Mouse (Mus musculus) C2C12 (cell line): Measurements from ENCODE around the gene 9930022D16Rik. TPM values are rescaled to one million over a fixed set of nuclear protein-coding genes. Genes with fewer than 3 reads are reported as not detected.

ENCODE experiments used
- H3K27me3 ChIP-seq: one replicate; pipeline ENCODE4 v1.6.1; 2011; ENCODE audit not compliant: control insufficient read depth, insufficient read depth, insufficient read length
- H3K36me3 ChIP-seq: one replicate; pipeline ENCODE4 v1.6.1; 2011; ENCODE audit not compliant: control insufficient read depth, insufficient read depth
- H3K4me3 ChIP-seq: one replicate; pipeline ENCODE4 v1.5.1; 2011; ENCODE audit warnings: mild to moderate bottlenecking, control low read depth; ENCODE audit not compliant: poor library complexity, insufficient read depth, severe bottlenecking
- H3K79me2 ChIP-seq: one replicate; pipeline ENCODE4 v1.6.1; 2011; ENCODE audit not compliant: control insufficient read depth, insufficient read depth
- H3K79me3 ChIP-seq: one replicate; pipeline ENCODE4 v1.6.1; 2011; ENCODE audit warnings: low read depth, control low read depth
- H3ac ChIP-seq: one replicate; pipeline ENCODE3; 2011; ENCODE audit warnings: low read depth; ENCODE audit not compliant: control insufficient read depth, insufficient read length
- CEBPB ChIP-seq: IDR thresholded peaks from one replicate; pipeline ENCODE4 v1.6.1; 2011; ENCODE audit warnings: low read depth, mild to moderate bottlenecking, control low read depth, moderate library complexity
- CTCF ChIP-seq: IDR thresholded peaks from one replicate; pipeline ENCODE4 v1.5.1; 2011; ENCODE audit not compliant: control insufficient read depth, insufficient read depth, insufficient read length
- FOSL1 ChIP-seq: IDR thresholded peaks from one replicate; pipeline ENCODE4 v1.8.0; 2011; ENCODE audit warnings: mild to moderate bottlenecking, low read length; ENCODE audit not compliant: poor library complexity, insufficient read depth, severe bottlenecking
- MAX ChIP-seq: IDR thresholded peaks from one replicate; pipeline ENCODE4 v1.6.1; 2011; ENCODE audit warnings: mild to moderate bottlenecking, control low read depth
- MYOD1 ChIP-seq: IDR thresholded peaks from one replicate; pipeline ENCODE4 v1.6.1; 2011; ENCODE audit warnings: low read depth; ENCODE audit not compliant: control insufficient read depth, insufficient read length
- MYOG ChIP-seq: IDR thresholded peaks from one replicate; pipeline ENCODE4 v1.6.1; 2011; ENCODE audit not compliant: control insufficient read depth, insufficient read length; ENCODE audit errors: extremely low read depth
- USF1 ChIP-seq: IDR thresholded peaks from one replicate; pipeline ENCODE4 v1.6.1; 2011; ENCODE audit warnings: low read depth, mild to moderate bottlenecking, control low read depth, moderate library complexity
- polyA plus RNA-seq: library from polyadenylated mRNA; unstranded; fragments of >200 nt; fragmentation: generic; extraction: Trizol; gene quantifications from one replicate; pipeline ENCODE4 v1.2.1, GENCODE M21; 2012; ENCODE audit warnings: missing spikeins

9930022D16Rik gene
- polyA plus RNA-seq, 1 experiment: not detected

GRCm38 (mm10) chr11:109444600-109444999 lies 30.9 kb downstream of the 9930022D16Rik start:
- Histone ChIP-seq H3K79me3 (no peaks in the 10 kb centered on the region), H3K4me3 (no peak overlapping the region), H3K79me2 (no peaks in the 10 kb centered on the region), H3ac (no peak overlapping the region), H3K27me3 (no peaks in the 10 kb centered on the region), H3K36me3 (no peaks in the 10 kb centered on the region)
- no peak for TF ChIP-seq CEBPB
- TF ChIP-seq MYOD1: no peak
- TF ChIP-seq MAX: no peak
- TF ChIP-seq FOSL1: no peak
- no peak for TF ChIP-seq USF1
- no peak for TF ChIP-seq CTCF
- TF ChIP-seq MYOG: no peak

- Histone ChIP-seq H3K79me3 (no peaks in the 10 kb centered on the region), H3K4me3 (no peak overlapping the region), H3K79me2 (no peaks in the 10 kb centered on the region), H3ac (no peak overlapping the region), H3K27me3 (no peaks in the 10 kb centered on the region), H3K36me3 (no peaks in the 10 kb centered on the region)
- no peak for TF ChIP-seq FOSL1
- no peak for TF ChIP-seq CEBPB
- no peak for TF ChIP-seq MYOG
- TF ChIP-seq MAX: no peak
- no peak for TF ChIP-seq CTCF
- no peak for TF ChIP-seq USF1
Observed at GRCm38 (mm10) chr11:109445438-109446035, 31.8 kb downstream of the 9930022D16Rik start.

GRCm38 (mm10) chr11:109451169-109451568 lies 37.5 kb downstream of the 9930022D16Rik start:
- no peak for TF ChIP-seq CTCF
- TF ChIP-seq CEBPB: no peak
- no peak for TF ChIP-seq MAX
- TF ChIP-seq FOSL1: no peak
- TF ChIP-seq USF1: no peak
- TF ChIP-seq MYOG: no peak
- no peak for TF ChIP-seq MYOD1
- no peak overlapping the region for H3K4me3 ChIP-seq

GRCm38 (mm10) chr11:109456261-109456660 lies 42.5 kb downstream of the 9930022D16Rik start:
- Histone ChIP-seq H3K27me3 (no peaks in the 10 kb centered on the region), H3K79me2 (no peaks in the 10 kb centered on the region), H3ac (no peak overlapping the region), H3K79me3 (no peaks in the 10 kb centered on the region), H3K4me3 (no peak overlapping the region), H3K36me3 (no peaks in the 10 kb centered on the region)
- TF ChIP-seq USF1 (no peak), CEBPB (no peak), FOSL1 (no peak), MAX (no peak), MYOG (no peak), CTCF (no peak), MYOD1 (no peak)

More at GRCm38 (mm10) chr11:109451169-109451568, 37.5 kb downstream of the 9930022D16Rik start:
- Histone ChIP-seq H3K36me3 (no peaks in the 10 kb centered on the region), H3K79me3 (no peaks in the 10 kb centered on the region), H3K79me2 (no peaks in the 10 kb centered on the region), H3ac (no peak overlapping the region), H3K27me3 (no peaks in the 10 kb centered on the region)

- no peaks in the 10 kb centered on the region for H3K36me3 ChIP-seq
- H3ac ChIP-seq: no peak overlapping the region
- TF ChIP-seq CEBPB (no peak), CTCF (no peak), MYOD1 (no peak), MYOG (no peak), FOSL1 (no peak), MAX (no peak), USF1 (no peak)
- H3K27me3 ChIP-seq: no peaks in the 10 kb centered on the region
- no peaks in the 10 kb centered on the region for H3K79me2 ChIP-seq
- H3K4me3 ChIP-seq: no peak overlapping the region
- H3K79me3 ChIP-seq: no peaks in the 10 kb centered on the region
Observed at GRCm38 (mm10) chr11:109458165-109458564, 44.4 kb downstream of the 9930022D16Rik start.
